Mouse (Mus musculus) lung, embryonic 16.5 days (tissue): ENCODE results near the gene Itga9. TPM values are rescaled to one million over a fixed set of nuclear protein-coding genes. Genes with fewer than 3 reads are reported as not detected.
A peak's percentile ranks its signal among the peaks of the same experiment; 100 is the strongest.

Source experiments
- ATAC-seq: fragments of 200-750 bp; cut with Nextera tagmentation; 2 replicates; pipeline ENCODE4 v1.8.0; 2017; ENCODE audit warnings: low read depth, mild to moderate bottlenecking, moderate library complexity
- H3K27ac ChIP-seq: fragments of 300-500 bp; sonication (generic); 2 replicates; pipeline ENCODE4 v1.5.1; 2014; ENCODE audit warnings: mild to moderate bottlenecking, control low read depth, low read length
- H3K27me3 ChIP-seq: fragments of 300-500 bp; sonication (generic); 2 replicates; pipeline ENCODE4 v1.6.1; 2014; ENCODE audit warnings: low read depth, low read length, mixed read lengths; ENCODE audit not compliant: control insufficient read depth, insufficient read depth
- H3K36me3 ChIP-seq: fragments of 300-500 bp; sonication (generic); 2 replicates; pipeline ENCODE4 v1.6.1; 2014; ENCODE audit warnings: low read length; ENCODE audit not compliant: control insufficient read depth, insufficient read depth
- H3K4me1 ChIP-seq: fragments of 300-500 bp; sonication (generic); replicated peaks from 2 replicates; pipeline ENCODE4 v1.6.1; 2014; ENCODE audit warnings: low read length, mixed read lengths; ENCODE audit not compliant: control insufficient read depth, insufficient read depth
- H3K4me2 ChIP-seq: fragments of 300-500 bp; sonication (generic); 2 replicates; pipeline ENCODE4 v1.6.1; 2014; ENCODE audit warnings: low read depth, low read length, control low read depth
- H3K4me3 ChIP-seq: fragments of 300-500 bp; sonication (generic); 2 replicates; pipeline ENCODE4 v1.5.1; 2014; ENCODE audit warnings: mild to moderate bottlenecking, low read length, control low read depth
- H3K9ac ChIP-seq: fragments of 300-500 bp; sonication (generic); 2 replicates; pipeline ENCODE4 v1.6.1; 2014; ENCODE audit warnings: low read length, control low read depth
- H3K9me3 ChIP-seq: fragments of 300-500 bp; sonication (generic); 2 replicates; pipeline ENCODE4 v1.6.1; 2016; ENCODE audit warnings: low read length; ENCODE audit not compliant: control insufficient read depth
- WGBS: fragments of 180-500 bp; shearing (Covaris S2); extraction: QIAGEN DNeasy Blood & Tissue Kit; methylation state at CpG from one replicate; pipeline ENCODE4 v1.1.7; 2014; 5-methylcytosine and 5-hydroxymethylcytosine counted together
- polyA plus RNA-seq: library from polyadenylated mRNA; unstranded; fragments of >200 nt; fragmentation: Nextera tagmentation; extraction: Ambion mirVana; gene quantifications from 2 replicates; pipeline ENCODE4 v1.2.1, GENCODE M21; 2015

Itga9 gene
- polyA plus RNA-seq, 1 experiment from 2014 or later: 6.0 TPM

DNA sequence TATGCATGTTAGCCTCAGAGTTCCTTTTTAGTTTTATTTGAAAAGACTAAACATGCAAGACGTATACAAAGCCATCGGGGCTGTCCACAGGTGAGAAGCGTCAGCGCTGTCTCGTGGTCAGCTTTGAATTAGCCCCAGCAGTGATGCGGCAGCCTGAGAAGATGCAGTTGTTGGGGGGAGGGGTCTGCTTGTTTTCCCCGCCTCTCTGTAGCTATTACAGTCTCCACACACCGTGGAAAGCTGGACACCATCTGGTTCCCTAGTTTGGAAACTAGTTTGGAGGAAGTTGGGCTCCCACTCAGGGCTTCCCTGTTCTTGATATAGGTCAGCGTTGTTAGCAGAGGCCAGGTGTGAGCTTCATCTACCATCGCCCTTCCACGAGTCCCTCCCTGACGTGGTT, 266.5 kb downstream of the Itga9 start:
- Histone ChIP-seq H3K9me3 (no peaks in the 10 kb centered on the region), H3K27ac (no peak overlapping the region), H3K9ac (no peak overlapping the region), H3K36me3 (peaks cover 4% of the 10 kb centered on the region; the same call in 1 of the 2 replicates), H3K4me3 (no peak overlapping the region), H3K27me3 (no peaks in the 10 kb centered on the region), H3K4me1 (peaks cover 5% of the 10 kb centered on the region), H3K4me2 (no peak overlapping the region)
- WGBS: 70% methylated on average over 12 of the region's 12 CpGs
- ATAC-seq: no peak

DNA sequence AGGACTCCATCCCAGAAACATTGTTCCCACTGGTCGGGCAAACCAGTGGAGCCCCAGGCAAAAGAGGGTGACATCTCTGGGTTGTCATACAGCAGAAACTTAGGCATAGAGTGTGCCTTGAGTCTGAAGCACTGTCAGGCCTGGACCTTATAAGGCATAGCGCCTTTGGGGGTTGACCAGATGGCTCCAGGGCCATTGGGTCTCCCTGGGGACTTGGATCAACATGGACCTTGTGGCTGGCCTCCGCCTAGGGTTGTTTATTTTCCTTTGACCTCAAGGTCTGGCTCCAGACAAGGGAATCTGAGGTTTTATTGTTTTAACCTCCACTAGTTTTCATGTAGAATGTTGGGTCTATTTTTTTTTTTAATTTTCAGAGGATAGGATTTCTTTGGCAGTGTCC, 267.1 kb downstream of the Itga9 start:
- Histone ChIP-seq H3K9ac (no peak overlapping the region), H3K36me3 (peaks cover 4% of the 10 kb centered on the region; the same call in 1 of the 2 replicates), H3K27ac (no peak overlapping the region), H3K4me1 (peaks cover 5% of the 10 kb centered on the region), H3K9me3 (no peaks in the 10 kb centered on the region), H3K27me3 (no peaks in the 10 kb centered on the region), H3K4me3 (no peak overlapping the region), H3K4me2 (no peak overlapping the region)
- ATAC-seq: no peak
- 76% methylated on average over 3 of the region's 3 CpGs for WGBS

DNA sequence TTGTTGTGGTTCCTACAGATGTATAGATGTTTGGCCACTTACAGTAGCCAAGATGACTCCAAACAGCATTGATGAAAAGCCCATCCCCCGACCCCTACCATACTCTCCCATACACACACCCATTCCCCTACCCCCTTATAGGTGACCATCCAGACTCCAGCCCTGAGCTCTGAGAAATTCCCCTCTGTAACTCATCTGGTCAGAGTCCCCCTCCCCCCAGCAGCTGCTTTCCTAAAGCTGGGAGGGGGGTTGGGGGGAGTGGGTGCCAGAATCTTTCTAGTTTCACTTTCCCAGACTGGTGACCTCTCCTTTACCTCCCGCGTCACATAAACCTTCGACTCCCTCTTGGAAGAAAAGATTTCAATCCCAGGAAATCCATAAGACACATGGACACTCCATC, 269.2 kb downstream of the Itga9 start:
- 52% methylated on average over 4 of the region's 4 CpGs for WGBS
- Histone ChIP-seq H3K9ac (no peak overlapping the region), H3K36me3 (peaks cover 4% of the 10 kb centered on the region; the same call in 1 of the 2 replicates), H3K4me1 (peaks cover 5% of the 10 kb centered on the region), H3K4me2 (no peak overlapping the region), H3K27me3 (no peaks in the 10 kb centered on the region), H3K9me3 (no peaks in the 10 kb centered on the region), H3K27ac (no peak overlapping the region), H3K4me3 (no peak overlapping the region)
- no peak for ATAC-seq

DNA sequence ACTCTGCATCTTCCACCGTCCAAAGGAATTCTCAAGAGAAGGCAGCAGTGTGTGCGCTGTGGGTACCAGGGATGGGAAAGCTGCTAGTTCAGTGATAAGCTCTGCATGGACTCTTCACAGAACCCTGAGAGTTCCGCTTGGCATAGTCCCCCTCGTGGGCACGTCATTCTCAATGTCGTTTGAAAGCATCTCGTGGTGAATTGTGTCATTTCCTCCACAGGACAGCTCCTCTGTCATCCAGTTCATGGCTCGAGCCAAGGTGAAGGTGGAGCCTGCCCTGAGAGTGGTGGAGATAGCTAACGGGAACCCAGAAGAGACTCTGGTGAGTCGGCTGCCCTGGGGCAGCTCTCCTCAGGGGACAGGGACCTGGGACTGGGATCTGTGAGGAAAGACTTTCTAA, 270.4 kb downstream of the Itga9 start:
- no peak overlapping the region for H3K4me2 ChIP-seq
- H3K4me1 ChIP-seq: peaks cover 5% of the 10 kb centered on the region
- 69% methylated on average over 10 of the region's 10 CpGs for WGBS
- 0 out of 2 replicates have a peak overlapping the region, but pooled peaks have one; percentile 8 for H3K27ac ChIP-seq
- no peak overlapping the region for H3K9ac ChIP-seq
- peaks cover 4% of the 10 kb centered on the region; the same call in 1 of the 2 replicates for H3K36me3 ChIP-seq
- 0 out of 2 replicates have a peak, but pooled peaks have one; percentile 32 for ATAC-seq
- no peaks in the 10 kb centered on the region for H3K27me3 ChIP-seq
- H3K9me3 ChIP-seq: no peaks in the 10 kb centered on the region
- no peak overlapping the region for H3K4me3 ChIP-seq

DNA sequence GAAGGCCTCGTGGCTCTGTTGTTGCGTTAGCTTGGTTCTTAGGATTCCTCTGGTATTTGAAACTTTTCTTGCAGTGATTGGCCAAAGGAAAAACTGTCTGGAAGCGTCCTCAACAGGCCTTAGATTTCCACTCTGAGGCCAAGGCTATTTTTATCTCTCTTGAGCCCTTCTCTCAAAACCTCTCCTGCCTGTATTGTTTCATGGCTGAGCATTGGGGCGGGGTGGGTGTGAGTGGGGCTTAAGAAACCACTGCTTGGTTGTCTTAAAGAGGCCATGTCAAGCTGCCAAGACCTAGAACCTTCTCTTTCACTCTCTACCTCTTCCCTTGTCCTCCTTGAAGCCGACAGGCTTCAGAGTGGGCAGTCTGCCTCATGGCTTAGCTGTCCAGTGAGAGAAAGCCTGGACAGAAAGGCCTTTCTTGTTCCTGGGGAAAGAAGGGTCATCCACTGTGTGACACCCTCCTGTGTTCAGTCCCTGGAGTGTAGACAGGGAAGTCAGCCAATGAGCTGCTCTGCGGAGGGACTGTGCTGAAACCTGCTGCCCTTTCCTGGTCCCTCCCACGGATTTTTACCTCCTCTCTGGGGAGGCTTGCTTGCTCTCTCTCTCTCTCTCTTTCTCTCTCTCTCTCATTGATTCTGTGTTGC, 271.0 kb downstream of the Itga9 start:
- 55% methylated on average over 7 of the region's 7 CpGs for WGBS
- Histone ChIP-seq H3K4me2 (no peak overlapping the region), H3K4me1 (peaks cover 5% of the 10 kb centered on the region), H3K9me3 (no peaks in the 10 kb centered on the region), H3K4me3 (no peak overlapping the region), H3K27me3 (no peaks in the 10 kb centered on the region), H3K36me3 (peaks cover 2% of the 10 kb centered on the region; the same call in 1 of the 2 replicates), H3K9ac (no peak overlapping the region), H3K27ac (0 out of 2 replicates have a peak overlapping the region, but pooled peaks have one; percentile 8)
- no peak; the same call in 1 of the 2 replicates for ATAC-seq

DNA sequence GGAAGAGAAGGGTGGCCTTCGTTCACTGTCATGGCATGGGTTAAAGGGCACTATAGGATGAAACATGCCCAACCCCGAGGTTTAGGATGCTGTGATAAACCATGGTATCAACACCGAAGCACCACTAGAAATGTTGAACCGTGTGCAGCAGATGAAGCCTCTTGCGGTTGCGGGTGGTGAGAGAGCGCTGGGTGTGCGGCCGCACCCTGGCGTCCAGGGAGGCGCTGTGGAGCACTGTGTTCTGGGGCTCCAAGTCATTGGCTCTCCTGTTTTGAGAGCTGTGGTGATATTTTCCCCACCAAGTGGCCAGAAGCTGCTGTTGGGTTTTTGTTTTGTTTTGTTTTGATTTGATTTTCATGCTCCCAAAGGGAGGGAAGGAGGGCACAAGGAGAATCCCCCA, 272.1 kb downstream of the Itga9 start:
- WGBS: 86% methylated on average over 11 of the region's 11 CpGs
- Histone ChIP-seq H3K9me3 (no peaks in the 10 kb centered on the region), H3K36me3 (peaks cover 2% of the 10 kb centered on the region; the same call in 1 of the 2 replicates)

DNA sequence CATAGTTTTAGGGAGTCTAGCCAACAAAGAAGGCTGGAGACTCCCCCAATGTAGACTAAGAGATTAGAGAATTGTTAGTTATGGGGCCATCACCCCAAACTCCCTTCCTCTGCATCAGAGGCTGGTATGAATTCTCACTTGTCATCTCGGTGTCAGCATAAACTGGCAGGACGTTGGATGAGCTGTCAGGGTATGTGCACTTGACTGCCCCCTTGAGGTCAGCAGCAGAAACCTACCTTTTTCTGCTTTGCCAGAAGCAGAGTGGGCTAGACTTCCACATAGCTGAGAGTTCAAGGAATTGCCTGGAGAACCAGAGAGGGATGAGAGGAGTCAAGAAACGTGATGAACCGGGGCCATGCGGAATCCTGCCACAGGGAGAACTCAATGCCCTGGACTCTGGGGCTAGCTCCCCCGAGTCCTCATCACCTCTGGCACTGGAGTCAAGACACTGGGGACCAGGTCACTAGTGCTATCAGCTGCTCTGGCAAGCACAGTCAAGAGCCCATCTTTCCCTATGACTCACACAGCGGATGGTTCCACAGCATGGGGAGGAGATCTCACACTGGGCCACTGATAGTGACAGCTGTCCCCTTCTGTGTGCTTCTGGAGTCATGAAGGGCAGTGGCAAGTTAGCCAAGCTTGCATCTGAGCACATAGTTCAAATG, 274.9 kb downstream of the Itga9 start:
- H3K27ac ChIP-seq: no peak overlapping the region
- H3K27me3 ChIP-seq: no peaks in the 10 kb centered on the region
- no peak for ATAC-seq
- 70% methylated on average over 7 of the region's 7 CpGs for WGBS
- no peak overlapping the region for H3K4me2 ChIP-seq
- H3K4me1 ChIP-seq: peaks cover 2% of the 10 kb centered on the region; the same call in 1 of the 2 replicates
- H3K4me3 ChIP-seq: no peak overlapping the region
- H3K9me3 ChIP-seq: no peaks in the 10 kb centered on the region
- H3K9ac ChIP-seq: no peak overlapping the region
- H3K36me3 ChIP-seq: no peaks in the 10 kb centered on the region; the same call in 1 of the 2 replicates

More for the DNA sequence above, 272.1 kb downstream of the Itga9 start:
- no peaks in the 10 kb centered on the region for H3K27me3 ChIP-seq
- no peak for ATAC-seq
- no peak overlapping the region for H3K27ac ChIP-seq
- H3K4me1 ChIP-seq: peaks cover 5% of the 10 kb centered on the region
- H3K4me3 ChIP-seq: no peak overlapping the region
- H3K4me2 ChIP-seq: no peak overlapping the region
- H3K9ac ChIP-seq: no peak overlapping the region

DNA sequence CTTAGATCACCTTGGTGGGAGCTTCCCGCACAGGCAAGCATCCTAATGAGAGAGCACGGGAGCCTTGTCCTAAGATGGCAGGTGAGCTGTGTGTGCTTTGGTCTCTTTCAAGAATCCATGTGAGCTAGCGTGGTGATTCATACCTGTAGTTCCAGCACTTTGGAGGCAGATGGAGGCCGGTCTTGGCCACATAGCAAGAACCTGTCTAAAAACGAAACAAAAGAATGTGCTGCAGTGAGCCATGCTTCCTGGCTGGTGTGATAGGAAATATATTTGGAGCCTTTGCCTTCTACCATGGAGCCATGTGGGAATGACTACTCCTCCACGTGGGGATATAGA, 275.4 kb downstream of the Itga9 start:
- Histone ChIP-seq H3K4me3 (no peak overlapping the region), H3K9ac (no peak overlapping the region), H3K36me3 (no peaks in the 10 kb centered on the region; the same call in 1 of the 2 replicates), H3K4me1 (peaks cover 2% of the 10 kb centered on the region; the same call in 1 of the 2 replicates), H3K4me2 (no peak overlapping the region), H3K9me3 (no peaks in the 10 kb centered on the region), H3K27me3 (no peaks in the 10 kb centered on the region), H3K27ac (no peak overlapping the region)
- no peak for ATAC-seq
- 80% methylated on average over 6 of the region's 6 CpGs for WGBS

DNA sequence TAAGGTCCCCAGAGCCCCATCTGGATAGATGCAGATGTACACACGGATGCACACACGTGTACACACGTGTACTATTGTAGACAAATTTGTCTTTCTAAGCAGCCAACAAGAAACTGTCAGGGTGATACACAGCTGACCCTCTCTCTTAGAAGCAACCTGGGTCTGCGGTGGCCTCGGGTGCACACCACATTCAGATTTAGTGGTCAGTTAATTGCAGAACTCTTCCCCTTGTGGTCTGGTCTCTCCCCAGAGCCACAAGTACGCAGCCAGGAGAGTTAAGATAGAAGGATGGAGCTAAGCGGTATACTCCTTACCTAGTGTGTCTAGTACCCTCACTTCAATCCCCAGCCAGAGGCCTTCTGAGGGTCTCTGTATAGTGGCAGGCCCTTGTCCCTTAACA, 276.7 kb downstream of the Itga9 start:
- peaks cover 2% of the 10 kb centered on the region; the same call in 1 of the 2 replicates for H3K36me3 ChIP-seq
- H3K4me1 ChIP-seq: no peaks in the 10 kb centered on the region
- WGBS: 91% methylated on average over 7 of the region's 7 CpGs
- H3K4me2 ChIP-seq: no peak overlapping the region
- no peaks in the 10 kb centered on the region for H3K9me3 ChIP-seq
- no peak overlapping the region for H3K4me3 ChIP-seq
- H3K27me3 ChIP-seq: no peaks in the 10 kb centered on the region
- H3K27ac ChIP-seq: no peak overlapping the region
- no peak overlapping the region for H3K9ac ChIP-seq
- ATAC-seq: no peak
